16 mouse cellular contexts compared by ENCODE assay signal in the genomic region with DNA sequence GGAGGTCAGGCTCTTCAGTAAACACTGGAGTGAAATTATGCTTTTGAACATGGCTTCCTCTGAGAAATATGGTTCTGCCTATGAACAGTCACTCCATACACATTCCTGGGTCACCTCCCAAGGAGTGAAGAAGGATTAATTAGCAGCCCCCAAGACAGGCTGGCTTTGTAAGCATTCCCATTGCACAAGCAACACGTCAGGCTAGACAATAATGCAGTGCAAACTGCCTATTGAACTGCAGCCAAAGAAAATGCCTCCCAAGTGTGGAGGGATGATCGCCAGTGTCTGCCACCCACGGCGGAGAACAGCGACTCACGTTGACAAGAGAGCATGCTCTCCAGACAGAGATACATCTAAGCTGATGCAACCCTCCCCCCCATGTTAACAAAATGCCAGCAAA. TPM values are rescaled to one million over a fixed set of nuclear protein-coding genes. Genes with fewer than 3 reads are reported as not detected.
A peak's percentile ranks its signal among the peaks of the same experiment; 100 is the strongest.
DNase-seq lines count a peak whose midpoint lies in the region; ATAC-seq and TF ChIP-seq lines count a peak whose summit lies in the region.
"Had no signal": no experiment of that assay in that cellular context is flagged by ENCODE, and none has a peak within 500 bp of the region (broad histone marks: within the 10 kb centered on the region; RNA-seq: fewer than 3 reads in every experiment).

No protein-coding gene starts in this region.

- no peaks in the 10 kb centered on the region for H3K4me1 ChIP-seq in hindbrain, embryonic 14.5 days (replicated peaks; ENCODE audit: control insufficient read depth, insufficient read depth, low read length)
- peaks cover 11% of the 10 kb centered on the region for H3K4me1 ChIP-seq in hindbrain, embryonic 13.5 days (replicated peaks)
- H3K4me1 ChIP-seq in lung, postnatal 0 days (ENCODE audit: insufficient read depth, low read depth, low read length) = no peaks in the 10 kb centered on the region
- peaks cover 8% of the 10 kb centered on the region for H3K4me1 ChIP-seq in forebrain, embryonic 12.5 days
- no peaks in the 10 kb centered on the region for H3K4me1 ChIP-seq in midbrain, embryonic 14.5 days (ENCODE audit: control insufficient read depth, insufficient read depth, low read length)
- H3K4me1 ChIP-seq: neural tube, embryonic 12.5 days had no signal

- DNase-seq in hindbrain, embryonic 14.5 days (ENCODE audit: low spot score) = peak; percentile 43
- DNase-seq in lung, postnatal 0 days (ENCODE audit: low spot score) = peak; percentile 65
- no peak for DNase-seq in lung, postnatal 36 days
- peak; percentile 42 for DNase-seq in midbrain, embryonic 14.5 days
- DNase-seq in gastrocnemius, postnatal 25 days = no peak
- DNase-seq: gastrocnemius, postnatal 10 days; thymus, postnatal 36 days had no signal

- H3K4me2 ChIP-seq in hindbrain, embryonic 14.5 days (replicated peaks) = no peak overlapping the region
- no peak overlapping the region for H3K4me2 ChIP-seq in hindbrain, embryonic 13.5 days
- no peak overlapping the region for H3K4me2 ChIP-seq in lung, postnatal 0 days (replicated peaks; ENCODE audit: low read depth, low read length)
- no peak overlapping the region for H3K4me2 ChIP-seq in forebrain, embryonic 12.5 days
- H3K4me2 ChIP-seq in midbrain, embryonic 14.5 days (ENCODE audit: low read length) = no peak overlapping the region; the same call in 1 of the 2 replicates
- H3K4me2 ChIP-seq: neural tube, embryonic 12.5 days had no signal

- ATAC-seq in hindbrain, embryonic 14.5 days (ENCODE audit: low FRiP score) = peak; percentile 41; the same call in 1 of the 2 replicates
- ATAC-seq in hindbrain, embryonic 13.5 days (ENCODE audit: low FRiP score) = no peak
- peak; percentile 56 for ATAC-seq in lung, postnatal 0 days
- peak; percentile 49; the same call in 1 of the 2 replicates for ATAC-seq in forebrain, embryonic 12.5 days (ENCODE audit: low FRiP score)
- no peak for ATAC-seq in midbrain, embryonic 14.5 days (ENCODE audit: low FRiP score, low TSS enrichment)
- ATAC-seq in megakaryocyte, adult 5-6 weeks (ENCODE audit: poor library complexity, severe bottlenecking) = no peak

- no peak for TF ChIP-seq CTCF in lung, postnatal 0 days (IDR thresholded peaks at IDR 0.05)

- H3K9ac ChIP-seq in hindbrain, embryonic 14.5 days = no peak overlapping the region
- no peak overlapping the region for H3K9ac ChIP-seq in hindbrain, embryonic 13.5 days
- H3K9ac ChIP-seq in lung, postnatal 0 days (replicated peaks; ENCODE audit: low read depth) = no peak overlapping the region
- no peak overlapping the region for H3K9ac ChIP-seq in forebrain, embryonic 12.5 days
- no peak overlapping the region for H3K9ac ChIP-seq in midbrain, embryonic 14.5 days (replicated peaks; ENCODE audit: low read length)
- H3K9ac ChIP-seq: liver, embryonic 14.5 days; neural tube, embryonic 12.5 days had no signal

- TF ChIP-seq EP300 in lung, postnatal 0 days (IDR thresholded peaks at IDR 0.05) = no peak

- 25% methylated on average over 6 of the region's 6 CpGs for WGBS in hindbrain, embryonic 14.5 days
- 19% methylated on average over 6 of the region's 6 CpGs for WGBS in hindbrain, embryonic 13.5 days
- WGBS in lung, postnatal 0 days = 27% methylated on average over 6 of the region's 6 CpGs
- WGBS in forebrain, embryonic 12.5 days = 27% methylated on average over 6 of the region's 6 CpGs
- 23% methylated on average over 6 of the region's 6 CpGs for WGBS in midbrain, embryonic 14.5 days

- H3K4me3 ChIP-seq in hindbrain, embryonic 14.5 days (replicated peaks; ENCODE audit: low read length) = no peak overlapping the region
- no peak overlapping the region for H3K4me3 ChIP-seq in hindbrain, embryonic 13.5 days
- no peak overlapping the region for H3K4me3 ChIP-seq in lung, postnatal 0 days (ENCODE audit: low read depth, low read length)
- H3K4me3 ChIP-seq in forebrain, embryonic 12.5 days (replicated peaks) = no peak overlapping the region
- no peak overlapping the region for H3K4me3 ChIP-seq in midbrain, embryonic 14.5 days (replicated peaks; ENCODE audit: low read depth, low read length)
- H3K4me3 ChIP-seq: neural tube, embryonic 12.5 days had no signal

- H3K9me3 ChIP-seq in hindbrain, embryonic 14.5 days (ENCODE audit: control insufficient read depth, low read length) = no peaks in the 10 kb centered on the region
- no peaks in the 10 kb centered on the region for H3K9me3 ChIP-seq in hindbrain, embryonic 13.5 days
- no peaks in the 10 kb centered on the region for H3K9me3 ChIP-seq in lung, postnatal 0 days (ENCODE audit: low read length)
- H3K9me3 ChIP-seq in forebrain, embryonic 12.5 days = no peaks in the 10 kb centered on the region
- H3K9me3 ChIP-seq in midbrain, embryonic 14.5 days (ENCODE audit: control insufficient read depth, low read length) = no peaks in the 10 kb centered on the region
- H3K9me3 ChIP-seq: neural tube, embryonic 12.5 days had no signal

- H3K27ac ChIP-seq in hindbrain, embryonic 14.5 days = no peak overlapping the region
- H3K27ac ChIP-seq in hindbrain, embryonic 13.5 days = no peak overlapping the region
- no peak overlapping the region for H3K27ac ChIP-seq in lung, postnatal 0 days (ENCODE audit: low read length)
- no peak overlapping the region for H3K27ac ChIP-seq in forebrain, embryonic 12.5 days
- H3K27ac ChIP-seq in midbrain, embryonic 14.5 days (replicated peaks; ENCODE audit: low read depth, low read length) = no peak overlapping the region
- H3K27ac ChIP-seq: liver, embryonic 14.5 days; neural tube, embryonic 12.5 days had no signal

- H3K36me3 ChIP-seq in hindbrain, embryonic 14.5 days (replicated peaks; ENCODE audit: control insufficient read depth, insufficient read depth) = no peaks in the 10 kb centered on the region
- no peaks in the 10 kb centered on the region for H3K36me3 ChIP-seq in hindbrain, embryonic 13.5 days
- H3K36me3 ChIP-seq in lung, postnatal 0 days (ENCODE audit: insufficient read depth, low read length) = no peaks in the 10 kb centered on the region
- H3K36me3 ChIP-seq in forebrain, embryonic 12.5 days (replicated peaks) = no peaks in the 10 kb centered on the region
- no peaks in the 10 kb centered on the region for H3K36me3 ChIP-seq in midbrain, embryonic 14.5 days (ENCODE audit: control insufficient read depth, insufficient read depth, low read length)
- H3K36me3 ChIP-seq: neural tube, embryonic 12.5 days had no signal

- H3K27me3 ChIP-seq in hindbrain, embryonic 14.5 days (ENCODE audit: control insufficient read depth, insufficient read depth, low read length) = no peaks in the 10 kb centered on the region
- 0 out of 2 replicates have a peak, but pooled peaks cover 6% of the 10 kb centered on the region for H3K27me3 ChIP-seq in hindbrain, embryonic 13.5 days
- no peaks in the 10 kb centered on the region for H3K27me3 ChIP-seq in lung, postnatal 0 days (replicated peaks; ENCODE audit: insufficient read depth, low read length)
- H3K27me3 ChIP-seq in forebrain, embryonic 12.5 days = peaks cover 13% of the 10 kb centered on the region; the same call in 1 of the 2 replicates
- H3K27me3 ChIP-seq in midbrain, embryonic 14.5 days (ENCODE audit: control insufficient read depth, insufficient read depth, low read length) = no peaks in the 10 kb centered on the region
- H3K27me3 ChIP-seq: CH12.LX; neural tube, embryonic 12.5 days had no signal

RNA-seq across cellular contexts. Expression of a gene that starts 16.9 kb away (rescaled TPM):
- polyA plus RNA-seq in hindbrain, embryonic 14.5 days (2014; fragmentation: Nextera tagmentation; extraction: Ambion mirVana) = 35.3 and 38.6 TPM in 2 replicates
- 31.5 and 35.1 TPM in 2 replicates for polyA plus RNA-seq in hindbrain, embryonic 13.5 days (2015; fragmentation: Nextera tagmentation; extraction: Ambion mirVana)
- polyA plus RNA-seq in lung, postnatal 0 days (2015; fragmentation: Nextera tagmentation; extraction: Ambion mirVana) = 48.7 and 60.8 TPM in 2 replicates
- polyA plus RNA-seq in forebrain, embryonic 12.5 days (2016; fragmentation: Nextera tagmentation; extraction: Ambion mirVana) = 67.2 and 67.7 TPM in 2 replicates
- 25.8 and 36.3 TPM in 2 replicates for polyA plus RNA-seq in midbrain, embryonic 14.5 days (2014; fragmentation: Nextera tagmentation; extraction: Ambion mirVana)
- 10 to 100 TPM; 55.6 to 57.2 TPM for total RNA-seq in gastrocnemius, postnatal 25 days (2021)
- total RNA-seq in megakaryocyte, adult 5-6 weeks (2015) = 16.8 and 20.0 TPM in 2 replicates
- 19.5 and 22.7 TPM in 2 replicates for total RNA-seq in megakaryocyte, adult 5-6 weeks (2017)

RNA-seq across cellular contexts. Expression of a gene that starts 22.7 kb away (rescaled TPM):
- 0.22 and 0.35 TPM in 2 replicates for polyA plus RNA-seq in hindbrain, embryonic 14.5 days (2014; fragmentation: Nextera tagmentation; extraction: Ambion mirVana)
- 0.18 and 0.43 TPM in 2 replicates for polyA plus RNA-seq in hindbrain, embryonic 13.5 days (2015; fragmentation: Nextera tagmentation; extraction: Ambion mirVana)
- not detected in 2 replicates for polyA plus RNA-seq in lung, postnatal 0 days (2015; fragmentation: Nextera tagmentation; extraction: Ambion mirVana)
- not detected in 2 replicates for polyA plus RNA-seq in forebrain, embryonic 12.5 days (2016; fragmentation: Nextera tagmentation; extraction: Ambion mirVana)
- polyA plus RNA-seq in midbrain, embryonic 14.5 days (2014; fragmentation: Nextera tagmentation; extraction: Ambion mirVana) = not detected in 2 replicates
- not detected for total RNA-seq in gastrocnemius, postnatal 25 days (2021)
- not detected in 2 replicates for total RNA-seq in megakaryocyte, adult 5-6 weeks (2015)
- total RNA-seq in megakaryocyte, adult 5-6 weeks (2017) = not detected in 2 replicates
- total RNA-seq: CH12.LX; gastrocnemius, postnatal 10 days; hematopoietic stem cell, adult 5-6 weeks; layer of hippocampus, postnatal 10 days had no signal
- polyA plus RNA-seq: liver, embryonic 14.5 days; neural tube, embryonic 12.5 days; spleen, adult 2 months had no signal

RNA-seq across cellular contexts. Expression of a gene that starts 26.3 kb away (rescaled TPM):
- polyA plus RNA-seq in hindbrain, embryonic 14.5 days (2014; fragmentation: Nextera tagmentation; extraction: Ambion mirVana) = 96.6 and 105 TPM in 2 replicates
- polyA plus RNA-seq in hindbrain, embryonic 13.5 days (2015; fragmentation: Nextera tagmentation; extraction: Ambion mirVana) = 113 and 116 TPM in 2 replicates
- polyA plus RNA-seq in lung, postnatal 0 days (2015; fragmentation: Nextera tagmentation; extraction: Ambion mirVana) = 83.5 and 85.3 TPM in 2 replicates
- 102 TPM in 2 replicates for polyA plus RNA-seq in forebrain, embryonic 12.5 days (2016; fragmentation: Nextera tagmentation; extraction: Ambion mirVana)
- polyA plus RNA-seq in midbrain, embryonic 14.5 days (2014; fragmentation: Nextera tagmentation; extraction: Ambion mirVana) = 86.8 and 102 TPM in 2 replicates
- total RNA-seq in gastrocnemius, postnatal 25 days (2021) = 10 to 100 TPM; 53.9 to 63.6 TPM
- total RNA-seq in megakaryocyte, adult 5-6 weeks (2015) = 34.4 and 36.6 TPM in 2 replicates
- total RNA-seq in megakaryocyte, adult 5-6 weeks (2017) = 20.5 and 21.5 TPM in 2 replicates

RNA-seq across cellular contexts. Expression of a gene that starts 43.7 kb away (rescaled TPM):
- 251 and 253 TPM in 2 replicates for polyA plus RNA-seq in hindbrain, embryonic 14.5 days (2014; fragmentation: Nextera tagmentation; extraction: Ambion mirVana)
- 264 and 272 TPM in 2 replicates for polyA plus RNA-seq in hindbrain, embryonic 13.5 days (2015; fragmentation: Nextera tagmentation; extraction: Ambion mirVana)
- 182 and 185 TPM in 2 replicates for polyA plus RNA-seq in lung, postnatal 0 days (2015; fragmentation: Nextera tagmentation; extraction: Ambion mirVana)
- polyA plus RNA-seq in forebrain, embryonic 12.5 days (2016; fragmentation: Nextera tagmentation; extraction: Ambion mirVana) = 285 and 297 TPM in 2 replicates
- polyA plus RNA-seq in midbrain, embryonic 14.5 days (2014; fragmentation: Nextera tagmentation; extraction: Ambion mirVana) = 288 and 301 TPM in 2 replicates
- total RNA-seq in gastrocnemius, postnatal 25 days (2021) = 10 to 100 TPM; 46.0 to 48.6 TPM
- 104 and 115 TPM in 2 replicates for total RNA-seq in megakaryocyte, adult 5-6 weeks (2015)
- total RNA-seq in megakaryocyte, adult 5-6 weeks (2017) = 35.2 and 43.5 TPM in 2 replicates

Comparison
In these comparisons a context has a peak if more than half of its experiments do, and no peak if none do; other contexts are left out.
1. ATAC-seq: peak in hindbrain, embryonic 14.5 days (single experiment), lung, postnatal 0 days (single experiment) and forebrain, embryonic 12.5 days (single experiment); none in hindbrain, embryonic 13.5 days (single experiment), midbrain, embryonic 14.5 days (single experiment) and megakaryocyte, adult 5-6 weeks (single experiment).
2. DNase-seq: peak in hindbrain, embryonic 14.5 days (single experiment), lung, postnatal 0 days (single experiment) and midbrain, embryonic 14.5 days (single experiment); none in lung, postnatal 36 days (single experiment) and gastrocnemius, postnatal 25 days (single experiment).